Mouse (Mus musculus): ENCODE measurements at regions not wholly inside any gene's neighbourhood (a gene's known extent, or its start where the extent isn't known, plus 50 kb on each side); places are given as distances from the start of the nearest gene placed in this dataset.

- Histone ChIP-seq H3K4me2 (replicated peaks; ENCODE audit: low read depth, low read length, severe bottlenecking) (no peak overlapping the region), H3K9me3 (ENCODE audit: control insufficient read depth, low read length) (no peaks in the 10 kb centered on the region), H3K4me1 (ENCODE audit: control insufficient read depth, insufficient read depth, low read length) (no peaks in the 10 kb centered on the region), H3K9ac (ENCODE audit: low read depth, low read length, severe bottlenecking) (no peak overlapping the region), H3K36me3 (ENCODE audit: control insufficient read depth, insufficient read depth, low read length) (no peaks in the 10 kb centered on the region), H3K27ac (replicated peaks; ENCODE audit: low read depth, low read length) (no peak overlapping the region), H3K27me3 (ENCODE audit: control insufficient read depth, insufficient read depth, low read length) (no peaks in the 10 kb centered on the region), H3K4me3 (replicated peaks; ENCODE audit: low read length) (no peak overlapping the region)
- WGBS = 70% methylated on average over 4 of the region's 4 CpGs
- ATAC-seq (ENCODE audit: low FRiP score, low read depth) = no peak
- no peak for DNase-seq (ENCODE audit: low spot score)
- TF ChIP-seq POLR2A (IDR thresholded peaks at IDR 0.05; ENCODE audit: borderline replicate concordance, extremely low read depth, insufficient read depth, insufficient read length) = no peak
Measured at GRCm38 (mm10) chr5:97304921-97305320, 87.3 kb downstream of the Naa11 start.

DNA sequence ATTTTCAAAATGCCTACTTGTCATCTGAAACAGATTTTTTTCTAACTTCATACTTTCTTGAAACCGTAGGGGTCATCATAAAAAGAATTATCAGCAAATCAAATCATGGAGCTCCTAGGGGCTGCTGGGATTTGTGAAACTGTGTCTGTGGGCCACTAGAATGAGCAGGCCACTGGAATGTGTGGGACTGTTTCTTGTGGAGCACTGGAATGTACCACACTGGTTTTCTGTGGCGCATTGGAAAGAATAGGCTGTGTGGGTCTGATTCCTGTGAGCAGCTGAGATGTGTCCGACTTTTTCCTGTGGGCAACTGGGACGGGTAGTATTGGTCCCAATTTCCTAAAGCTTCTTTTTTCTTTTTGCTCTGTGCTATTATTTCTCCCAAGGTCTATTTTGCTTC, 90.6 kb downstream of the Naa11 start:
- Histone ChIP-seq H3K4me2 (replicated peaks; ENCODE audit: low read depth, low read length, severe bottlenecking) (no peak overlapping the region), H3K27me3 (ENCODE audit: control insufficient read depth, insufficient read depth, low read length) (no peaks in the 10 kb centered on the region), H3K4me1 (ENCODE audit: control insufficient read depth, insufficient read depth, low read length) (no peaks in the 10 kb centered on the region), H3K36me3 (ENCODE audit: control insufficient read depth, insufficient read depth, low read length) (no peaks in the 10 kb centered on the region), H3K27ac (replicated peaks; ENCODE audit: low read depth, low read length) (no peak overlapping the region), H3K9me3 (ENCODE audit: control insufficient read depth, low read length) (no peaks in the 10 kb centered on the region), H3K9ac (ENCODE audit: low read depth, low read length, severe bottlenecking) (no peak overlapping the region), H3K4me3 (replicated peaks; ENCODE audit: low read length) (no peak overlapping the region)
- WGBS = 52% methylated on average over 4 of the region's 4 CpGs
- DNase-seq (ENCODE audit: low spot score) (no peak), ATAC-seq (ENCODE audit: low FRiP score, low read depth) (no peak)
- TF ChIP-seq POLR2A (IDR thresholded peaks at IDR 0.05; ENCODE audit: borderline replicate concordance, extremely low read depth, insufficient read depth, insufficient read length) = no peak

DNA sequence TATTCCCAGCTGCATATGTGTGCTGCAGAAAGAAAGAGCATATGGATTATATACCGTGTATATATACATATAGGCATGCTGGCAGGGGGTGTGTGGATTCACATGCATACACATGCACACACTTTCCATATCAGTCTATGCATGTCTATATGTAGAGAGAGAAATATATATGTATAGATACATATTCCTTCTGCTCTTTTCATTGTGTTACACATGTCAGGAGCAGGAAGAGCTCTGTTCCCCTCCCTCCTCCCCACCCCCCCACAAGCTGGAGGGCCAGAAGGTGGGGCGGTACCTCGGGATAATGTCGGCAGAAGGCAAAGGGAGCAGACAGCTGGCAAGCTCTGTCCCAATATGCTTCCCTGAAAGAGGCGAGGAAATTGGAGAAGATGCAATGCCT, 91.3 kb downstream of the Naa11 start:
- H3K9me3 ChIP-seq (ENCODE audit: control insufficient read depth, low read length) = no peaks in the 10 kb centered on the region
- 44% methylated on average over 5 of the region's 5 CpGs for WGBS
- H3K36me3 ChIP-seq (ENCODE audit: control insufficient read depth, insufficient read depth, low read length) = no peaks in the 10 kb centered on the region
- no peak overlapping the region for H3K27ac ChIP-seq (replicated peaks; ENCODE audit: low read depth, low read length)
- H3K4me2 ChIP-seq (replicated peaks; ENCODE audit: low read depth, low read length, severe bottlenecking) = no peak overlapping the region
- no peak for DNase-seq (ENCODE audit: low spot score)
- H3K27me3 ChIP-seq (ENCODE audit: control insufficient read depth, insufficient read depth, low read length) = no peaks in the 10 kb centered on the region
- no peak overlapping the region for H3K4me3 ChIP-seq (replicated peaks; ENCODE audit: low read length)
- ATAC-seq (ENCODE audit: low FRiP score, low read depth) = no peak
- TF ChIP-seq POLR2A (IDR thresholded peaks at IDR 0.05; ENCODE audit: borderline replicate concordance, extremely low read depth, insufficient read depth, insufficient read length) = no peak
- H3K9ac ChIP-seq (ENCODE audit: low read depth, low read length, severe bottlenecking) = no peak overlapping the region
- no peaks in the 10 kb centered on the region for H3K4me1 ChIP-seq (ENCODE audit: control insufficient read depth, insufficient read depth, low read length)

GRCm38 (mm10) chr5:97300114-97300840, 91.9 kb downstream of the Naa11 start:
- H3K9me3 ChIP-seq (ENCODE audit: control insufficient read depth, low read length) = no peaks in the 10 kb centered on the region
- no peaks in the 10 kb centered on the region for H3K27me3 ChIP-seq (ENCODE audit: control insufficient read depth, insufficient read depth, low read length)
- no peak overlapping the region for H3K9ac ChIP-seq (ENCODE audit: low read depth, low read length, severe bottlenecking)
- whole genome bisulfite sequencing = 85% methylated on average over 6 of the region's 6 CpGs
- DNase-seq (ENCODE audit: low spot score) (no peak), ATAC-seq (ENCODE audit: low FRiP score, low read depth) (no peak)
- H3K4me3 ChIP-seq (replicated peaks; ENCODE audit: low read length) = no peak overlapping the region
- no peak overlapping the region for H3K4me2 ChIP-seq (replicated peaks; ENCODE audit: low read depth, low read length, severe bottlenecking)
- no peak overlapping the region for H3K27ac ChIP-seq (replicated peaks; ENCODE audit: low read depth, low read length)
- no peaks in the 10 kb centered on the region for H3K36me3 ChIP-seq (ENCODE audit: control insufficient read depth, insufficient read depth, low read length)
- no peaks in the 10 kb centered on the region for H3K4me1 ChIP-seq (ENCODE audit: control insufficient read depth, insufficient read depth, low read length)
- TF ChIP-seq POLR2A (IDR thresholded peaks at IDR 0.05; ENCODE audit: borderline replicate concordance, extremely low read depth, insufficient read depth, insufficient read length) = no peak

DNA sequence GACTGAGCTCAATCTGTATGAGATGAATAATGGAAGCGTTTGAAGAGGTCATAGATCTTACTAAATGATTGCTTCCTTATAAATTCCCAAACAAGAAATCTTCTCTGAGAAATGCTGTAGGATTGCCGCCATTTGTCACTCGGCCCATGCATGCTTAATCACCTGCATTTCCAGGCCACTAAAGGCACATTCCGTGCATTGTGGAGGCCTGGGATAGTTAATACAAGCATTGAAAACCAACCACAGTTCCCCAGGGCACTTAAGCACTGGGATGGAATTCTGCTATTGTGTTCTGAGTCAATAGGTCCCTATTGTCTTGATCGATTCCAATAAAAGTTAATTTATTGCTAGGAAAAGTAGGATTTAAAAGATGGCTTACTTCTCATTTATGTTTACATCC, 92.5 kb downstream of the Naa11 start:
- Histone ChIP-seq H3K4me3 (replicated peaks; ENCODE audit: low read length) (no peak overlapping the region), H3K36me3 (ENCODE audit: control insufficient read depth, insufficient read depth, low read length) (no peaks in the 10 kb centered on the region), H3K27ac (replicated peaks; ENCODE audit: low read depth, low read length) (no peak overlapping the region), H3K27me3 (ENCODE audit: control insufficient read depth, insufficient read depth, low read length) (no peaks in the 10 kb centered on the region), H3K9me3 (ENCODE audit: control insufficient read depth, low read length) (no peaks in the 10 kb centered on the region), H3K4me2 (replicated peaks; ENCODE audit: low read depth, low read length, severe bottlenecking) (no peak overlapping the region), H3K4me1 (ENCODE audit: control insufficient read depth, insufficient read depth, low read length) (no peaks in the 10 kb centered on the region), H3K9ac (ENCODE audit: low read depth, low read length, severe bottlenecking) (no peak overlapping the region)
- 77% methylated on average over 5 of the region's 5 CpGs for whole genome bisulfite sequencing
- DNase-seq (ENCODE audit: low spot score) = no peak
- no peak for TF ChIP-seq POLR2A (IDR thresholded peaks at IDR 0.05; ENCODE audit: borderline replicate concordance, extremely low read depth, insufficient read depth, insufficient read length)
- no peak for ATAC-seq (ENCODE audit: low FRiP score, low read depth)
